Mouse (Mus musculus): ENCODE results near the gene Gm6169.

DNA sequence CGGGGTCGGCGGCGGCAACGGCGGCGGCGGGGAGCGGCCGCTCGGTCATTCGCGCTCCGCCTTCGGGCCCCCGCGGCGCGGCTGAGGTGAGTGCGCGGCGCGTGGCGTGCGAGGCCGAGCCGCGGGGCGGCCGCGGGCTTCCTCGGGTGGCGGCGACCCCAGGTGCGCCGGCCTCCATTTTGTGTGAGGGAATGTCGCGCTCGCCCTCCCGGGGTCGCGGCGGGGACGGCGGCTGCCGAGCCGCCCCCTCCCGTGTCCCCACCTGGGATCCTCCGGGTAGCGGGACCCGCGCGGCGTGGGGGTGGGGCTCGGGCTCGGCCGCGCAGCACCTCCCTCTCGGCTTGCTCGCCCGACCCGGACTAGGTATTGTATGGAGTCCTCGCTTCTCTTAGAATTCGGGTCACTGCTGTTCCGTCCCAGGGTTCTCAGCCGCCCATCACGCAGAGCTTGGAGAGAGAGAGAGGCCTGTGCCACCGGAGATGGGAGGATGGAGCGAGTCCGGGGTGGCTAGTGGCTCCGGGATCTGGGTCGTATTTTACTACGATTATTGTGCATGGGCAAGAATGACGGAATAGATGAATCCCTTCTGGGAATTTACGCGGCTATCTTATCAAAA is 27.3 kb downstream of the Gm6169 start:
- no peak for TF ChIP-seq CTCF (IDR thresholded peaks at IDR 0.05)
- no peak for TF ChIP-seq EP300 (IDR thresholded peaks at IDR 0.05)
